Mouse (Mus musculus): ENCODE data around the gene Rras2. TPM values are rescaled to one million over a fixed set of nuclear protein-coding genes. Genes with fewer than 3 reads are reported as not detected.

Gene Rras2
- polyA plus RNA-seq, 1 experiment from 2014 or later, result 31.9 TPM

DNA sequence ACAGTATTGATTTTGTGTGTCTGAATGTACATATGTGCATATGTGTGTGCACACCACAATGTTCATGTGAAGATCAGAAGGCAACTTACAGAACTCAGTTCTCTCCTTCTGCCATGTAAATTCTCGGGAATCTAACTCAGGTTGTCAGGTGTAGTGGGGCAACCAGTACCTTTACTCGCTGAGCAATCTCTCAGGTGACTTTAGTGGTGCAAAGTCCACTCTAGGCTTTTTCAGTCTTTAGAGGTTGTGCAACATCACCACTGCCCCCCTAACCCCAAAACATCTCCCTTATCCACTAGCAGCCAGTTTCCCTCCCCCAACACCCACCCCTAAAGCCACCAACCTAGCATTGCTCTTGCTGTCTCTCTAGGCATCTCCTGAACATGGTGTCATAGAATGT, 43.0 kb downstream of the Rras2 start:
- 67% methylated on average over 2 of the region's 2 CpGs for WGBS

DNA sequence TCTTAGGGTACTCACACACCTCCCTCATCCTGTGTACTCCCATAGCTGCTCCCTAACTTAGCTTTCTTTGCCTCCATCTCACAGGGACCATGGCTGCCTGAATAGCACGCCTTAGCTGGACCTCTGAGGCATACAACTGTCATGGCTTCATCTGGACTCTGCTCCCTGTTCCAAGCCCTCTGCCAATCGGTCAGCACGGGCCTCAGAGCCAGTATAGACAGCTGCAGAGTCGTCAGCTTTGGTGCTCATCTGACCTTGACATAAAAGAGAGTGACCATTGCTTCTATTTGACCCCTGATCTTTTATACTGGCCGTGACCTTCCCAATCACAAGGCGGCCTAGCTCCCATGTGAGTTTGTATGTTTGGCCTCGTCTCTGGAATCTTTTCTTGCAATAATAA, 43.4 kb downstream of the Rras2 start:
- Histone ChIP-seq H3K36me3 (ENCODE audit: control insufficient read depth, insufficient read depth, low read length) (no peaks in the 10 kb centered on the region), H3K27ac (ENCODE audit: low read depth) (no peak overlapping the region), H3K4me3 (ENCODE audit: low read depth, low read length) (no peak overlapping the region), H3K9me3 (ENCODE audit: control insufficient read depth, low read length) (no peaks in the 10 kb centered on the region), H3K9ac (ENCODE audit: low read length) (no peak overlapping the region), H3K4me2 (ENCODE audit: low read length) (no peak overlapping the region), H3K4me1 (replicated peaks; ENCODE audit: control insufficient read depth, insufficient read depth, low read length) (peaks cover 12% of the 10 kb centered on the region; the same call in 1 of the 2 replicates), H3K27me3 (replicated peaks; ENCODE audit: control insufficient read depth, insufficient read depth, low read length) (no peaks in the 10 kb centered on the region)
- no peak for DNase-seq (ENCODE audit: low spot score)
- no peak for ATAC-seq (replicated peaks; ENCODE audit: low FRiP score, low TSS enrichment, low read depth)
- WGBS, result 73% methylated on average over 7 of the region's 7 CpGs

More for the DNA sequence above, 43.0 kb downstream of the Rras2 start:
- no peak for ATAC-seq (replicated peaks; ENCODE audit: low FRiP score, low TSS enrichment, low read depth)
- no peak overlapping the region for H3K9ac ChIP-seq (ENCODE audit: low read length)
- no peaks in the 10 kb centered on the region for H3K9me3 ChIP-seq (ENCODE audit: control insufficient read depth, low read length)
- no peak overlapping the region for H3K4me3 ChIP-seq (ENCODE audit: low read depth, low read length)
- H3K27me3 ChIP-seq (replicated peaks; ENCODE audit: control insufficient read depth, insufficient read depth, low read length), result no peaks in the 10 kb centered on the region
- peaks cover 12% of the 10 kb centered on the region; the same call in 1 of the 2 replicates for H3K4me1 ChIP-seq (replicated peaks; ENCODE audit: control insufficient read depth, insufficient read depth, low read length)
- H3K36me3 ChIP-seq (ENCODE audit: control insufficient read depth, insufficient read depth, low read length), result no peaks in the 10 kb centered on the region
- H3K4me2 ChIP-seq (ENCODE audit: low read length), result no peak overlapping the region
- DNase-seq (ENCODE audit: low spot score), result no peak
- H3K27ac ChIP-seq (ENCODE audit: low read depth), result no peak overlapping the region

GRCm38 (mm10) chr7:114071851-114072616, 45.5 kb downstream of the Rras2 start:
- no peak overlapping the region for H3K4me3 ChIP-seq (ENCODE audit: low read depth, low read length)
- H3K27me3 ChIP-seq (replicated peaks; ENCODE audit: control insufficient read depth, insufficient read depth, low read length), result no peaks in the 10 kb centered on the region
- H3K4me2 ChIP-seq (ENCODE audit: low read length), result peak overlapping the region; percentile 18; the same call in 1 of the 2 replicates
- 16% methylated on average over 13 of the region's 13 CpGs for WGBS
- peak; percentile 60; the same call in 1 of the 2 replicates for ATAC-seq (replicated peaks; ENCODE audit: low FRiP score, low TSS enrichment, low read depth)
- no peaks in the 10 kb centered on the region for H3K36me3 ChIP-seq (ENCODE audit: control insufficient read depth, insufficient read depth, low read length)
- peaks cover 12% of the 10 kb centered on the region; the same call in 1 of the 2 replicates for H3K4me1 ChIP-seq (replicated peaks; ENCODE audit: control insufficient read depth, insufficient read depth, low read length)
- H3K9me3 ChIP-seq (ENCODE audit: control insufficient read depth, low read length), result no peaks in the 10 kb centered on the region
- DNase-seq (ENCODE audit: low spot score), result no peak
- H3K27ac ChIP-seq (ENCODE audit: low read depth), result peak overlapping the region; percentile 43; the same call in 1 of the 2 replicates
- no peak overlapping the region for H3K9ac ChIP-seq (ENCODE audit: low read length)

DNA sequence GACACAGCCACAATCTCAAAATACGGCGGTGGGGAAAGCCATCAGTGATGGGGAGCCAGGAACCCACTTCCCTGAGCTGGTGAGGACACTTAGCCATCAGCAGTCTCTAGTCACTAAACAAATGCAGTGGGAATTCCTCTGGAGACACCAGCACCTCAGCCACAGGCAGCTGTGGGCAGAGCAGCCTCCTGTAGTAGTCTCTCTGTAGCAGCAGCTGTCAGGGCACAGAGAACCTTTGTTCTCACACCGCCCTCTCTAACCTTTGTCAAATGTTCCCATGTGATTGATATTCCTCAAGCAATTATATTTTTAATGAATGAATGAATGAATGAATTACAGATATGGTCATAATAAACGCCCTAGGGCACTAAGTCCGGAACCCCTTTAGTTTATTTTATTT, 46.2 kb downstream of the Rras2 start:
- DNase-seq (ENCODE audit: low spot score) (no peak), ATAC-seq (replicated peaks; ENCODE audit: low FRiP score, low TSS enrichment, low read depth) (no peak)
- Histone ChIP-seq H3K27me3 (replicated peaks; ENCODE audit: control insufficient read depth, insufficient read depth, low read length) (no peaks in the 10 kb centered on the region), H3K36me3 (ENCODE audit: control insufficient read depth, insufficient read depth, low read length) (no peaks in the 10 kb centered on the region), H3K4me3 (ENCODE audit: low read depth, low read length) (no peak overlapping the region), H3K27ac (ENCODE audit: low read depth) (peak overlapping the region; percentile 43; the same call in 1 of the 2 replicates), H3K4me1 (replicated peaks; ENCODE audit: control insufficient read depth, insufficient read depth, low read length) (peaks cover 18% of the 10 kb centered on the region; the same call in 1 of the 2 replicates), H3K4me2 (ENCODE audit: low read length) (no peak overlapping the region), H3K9me3 (ENCODE audit: control insufficient read depth, low read length) (no peaks in the 10 kb centered on the region), H3K9ac (ENCODE audit: low read length) (no peak overlapping the region)
- WGBS, result 76% methylated on average over 5 of the region's 5 CpGs

DNA sequence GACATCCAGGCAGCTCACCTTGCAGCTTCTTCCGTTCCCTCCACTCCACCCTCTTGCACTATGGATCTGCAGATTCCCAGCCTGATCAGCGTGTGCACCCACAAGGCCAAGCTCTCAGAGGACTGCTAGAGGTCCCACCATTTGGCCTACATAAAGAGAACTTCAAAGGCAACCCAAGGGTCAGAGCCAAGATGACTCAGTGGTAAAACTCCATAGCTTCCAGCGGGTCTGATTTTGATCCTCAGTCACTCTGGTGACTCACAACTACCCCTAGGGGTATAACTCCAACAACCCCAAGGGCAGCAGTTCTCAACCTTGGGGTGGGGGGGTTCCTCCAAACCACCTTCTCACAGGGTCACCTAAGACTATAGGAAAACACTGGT, 47.1 kb downstream of the Rras2 start:
- 72% methylated on average over 3 of the region's 3 CpGs for WGBS
- Histone ChIP-seq H3K4me2 (ENCODE audit: low read length) (no peak overlapping the region), H3K27ac (ENCODE audit: low read depth) (no peak overlapping the region), H3K36me3 (ENCODE audit: control insufficient read depth, insufficient read depth, low read length) (no peaks in the 10 kb centered on the region), H3K9ac (ENCODE audit: low read length) (no peak overlapping the region), H3K4me1 (replicated peaks; ENCODE audit: control insufficient read depth, insufficient read depth, low read length) (peaks cover 26% of the 10 kb centered on the region; the same call in 1 of the 2 replicates), H3K4me3 (ENCODE audit: low read depth, low read length) (no peak overlapping the region), H3K9me3 (ENCODE audit: control insufficient read depth, low read length) (no peaks in the 10 kb centered on the region), H3K27me3 (replicated peaks; ENCODE audit: control insufficient read depth, insufficient read depth, low read length) (no peaks in the 10 kb centered on the region)
- no peak for DNase-seq (ENCODE audit: low spot score)
- no peak for ATAC-seq (replicated peaks; ENCODE audit: low FRiP score, low TSS enrichment, low read depth)

DNA sequence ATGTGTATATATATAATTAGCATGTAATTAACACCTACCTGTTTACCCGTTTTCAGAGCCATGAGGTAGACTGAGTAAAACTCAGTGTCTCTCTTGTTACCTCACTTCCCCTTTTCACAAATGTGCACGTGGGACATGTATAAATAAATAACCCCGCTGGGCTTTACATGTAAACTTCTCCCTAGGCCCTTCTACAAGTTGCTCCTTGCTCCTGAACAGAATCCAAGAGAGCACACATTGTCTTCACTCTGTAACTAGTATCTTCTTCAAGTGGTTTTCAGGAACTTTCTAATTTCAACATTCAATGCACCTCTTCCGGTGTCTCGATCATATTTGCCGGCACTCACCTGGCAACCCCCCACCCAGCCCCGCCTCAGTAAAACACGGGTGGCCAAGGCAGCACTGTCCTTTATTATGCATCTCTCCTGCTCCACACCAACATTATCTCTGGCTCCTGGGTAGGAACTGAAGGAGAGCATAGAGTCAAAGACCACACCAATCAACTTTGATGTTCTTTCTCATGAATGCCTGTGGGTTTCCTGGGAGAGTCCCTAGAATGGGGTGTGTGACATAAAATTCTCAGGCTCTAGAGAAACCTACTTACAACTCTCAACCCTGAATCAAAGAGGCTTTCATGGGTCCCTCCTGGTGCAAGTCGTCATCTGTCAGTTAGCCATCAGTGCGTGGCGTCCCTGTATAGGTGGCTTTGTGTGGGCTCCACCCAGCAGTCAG, 47.7 kb downstream of the Rras2 start:
- DNase-seq (ENCODE audit: low spot score), result no peak
- Histone ChIP-seq H3K27me3 (replicated peaks; ENCODE audit: control insufficient read depth, insufficient read depth, low read length) (no peaks in the 10 kb centered on the region), H3K9ac (ENCODE audit: low read length) (no peak overlapping the region), H3K27ac (ENCODE audit: low read depth) (no peak overlapping the region), H3K36me3 (ENCODE audit: control insufficient read depth, insufficient read depth, low read length) (no peaks in the 10 kb centered on the region), H3K9me3 (ENCODE audit: control insufficient read depth, low read length) (no peaks in the 10 kb centered on the region), H3K4me2 (ENCODE audit: low read length) (no peak overlapping the region), H3K4me3 (ENCODE audit: low read depth, low read length) (no peak overlapping the region), H3K4me1 (replicated peaks; ENCODE audit: control insufficient read depth, insufficient read depth, low read length) (peaks cover 29% of the 10 kb centered on the region; the same call in 1 of the 2 replicates)
- WGBS, result 76% methylated on average over 11 of the region's 11 CpGs
- no peak for ATAC-seq (replicated peaks; ENCODE audit: low FRiP score, low TSS enrichment, low read depth)

- Histone ChIP-seq H3K27me3 (replicated peaks; ENCODE audit: control insufficient read depth, insufficient read depth, low read length) (no peaks in the 10 kb centered on the region), H3K4me1 (replicated peaks; ENCODE audit: control insufficient read depth, insufficient read depth, low read length) (peaks cover 29% of the 10 kb centered on the region; the same call in 1 of the 2 replicates), H3K4me2 (ENCODE audit: low read length) (no peak overlapping the region), H3K36me3 (ENCODE audit: control insufficient read depth, insufficient read depth, low read length) (no peaks in the 10 kb centered on the region), H3K9ac (ENCODE audit: low read length) (no peak overlapping the region), H3K9me3 (ENCODE audit: control insufficient read depth, low read length) (no peaks in the 10 kb centered on the region), H3K27ac (ENCODE audit: low read depth) (no peak overlapping the region), H3K4me3 (ENCODE audit: low read depth, low read length) (no peak overlapping the region)
- ATAC-seq (replicated peaks; ENCODE audit: low FRiP score, low TSS enrichment, low read depth) (no peak), DNase-seq (ENCODE audit: low spot score) (no peak)
- 83% methylated on average over 11 of the region's 11 CpGs for WGBS
These were observed 48.5 kb downstream of the Rras2 start for GRCm38 (mm10) chr7:114068956-114069533.

DNA sequence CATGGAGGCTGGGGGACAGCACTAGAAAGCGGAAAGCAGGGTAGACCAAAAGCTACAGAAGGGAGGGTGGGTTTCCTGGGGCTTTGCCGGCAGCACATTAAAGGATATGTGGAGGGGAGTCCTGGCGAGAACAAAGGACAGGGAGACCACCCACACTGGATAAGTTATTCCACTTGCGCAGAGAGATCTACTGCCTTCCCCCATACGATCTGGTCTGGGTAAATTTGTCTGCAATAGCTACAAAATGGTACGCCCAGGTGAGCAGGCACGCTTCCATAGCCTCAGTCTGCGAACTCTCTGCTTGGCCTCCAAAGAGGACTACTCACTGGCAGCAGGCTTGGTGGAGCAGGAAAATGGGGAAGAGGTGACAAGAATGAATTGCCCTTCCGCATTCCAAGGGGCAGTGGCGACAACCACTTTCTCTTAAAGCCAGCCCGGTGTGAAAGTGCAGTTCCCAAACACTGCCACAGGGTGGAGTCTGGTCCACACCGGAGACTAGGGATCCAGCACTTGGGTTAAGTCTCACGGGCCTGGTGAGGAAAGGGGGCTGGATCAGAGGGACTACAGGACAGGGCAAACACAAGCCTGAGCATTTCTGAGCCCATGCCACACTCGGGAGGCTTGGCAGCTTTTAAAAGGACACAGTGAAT, 50.9 kb downstream of the Rras2 start:
- peak; percentile 78 for ATAC-seq (replicated peaks; ENCODE audit: low FRiP score, low TSS enrichment, low read depth)
- peaks cover 23% of the 10 kb centered on the region; the same call in 1 of the 2 replicates for H3K4me1 ChIP-seq (replicated peaks; ENCODE audit: control insufficient read depth, insufficient read depth, low read length)
- no peaks in the 10 kb centered on the region for H3K27me3 ChIP-seq (replicated peaks; ENCODE audit: control insufficient read depth, insufficient read depth, low read length)
- H3K27ac ChIP-seq (ENCODE audit: low read depth), result no peak overlapping the region
- WGBS, result 11% methylated on average over 14 of the region's 14 CpGs
- no peaks in the 10 kb centered on the region for H3K9me3 ChIP-seq (ENCODE audit: control insufficient read depth, low read length)
- peak overlapping the region; percentile 54 for H3K4me2 ChIP-seq (ENCODE audit: low read length)
- no peak overlapping the region for H3K9ac ChIP-seq (ENCODE audit: low read length)
- H3K4me3 ChIP-seq (ENCODE audit: low read depth, low read length), result peak overlapping the region; percentile 20; the same call in 1 of the 2 replicates
- peak; percentile 93 for DNase-seq (ENCODE audit: low spot score)
- H3K36me3 ChIP-seq (ENCODE audit: control insufficient read depth, insufficient read depth, low read length), result no peaks in the 10 kb centered on the region

All from intestine, embryonic 14.5 days (tissue).